Mouse (Mus musculus) gastrocnemius, adult 2 months (tissue): ENCODE measurements around the gene Trir. TPM values are rescaled to one million over a fixed set of nuclear protein-coding genes. Genes with fewer than 3 reads are reported as not detected.

Experiments
- DNase-seq: peaks from one replicate; pipeline ENCODE4 v3.0.0; 2022
- H3K27ac ChIP-seq: fragments of 200-600 bp; 2 replicates; pipeline ENCODE4 v1.8.1; 2022; ENCODE audit warnings: mild to moderate bottlenecking
- H3K4me3 ChIP-seq: fragments of 200-600 bp; 2 replicates; pipeline ENCODE4 v1.8.1; 2022; ENCODE audit warnings: mild to moderate bottlenecking, moderate library complexity
- CTCF ChIP-seq: fragments of 200-600 bp; IDR thresholded peaks from 2 replicates; pipeline ENCODE4 v1.8.1; 2022; ENCODE audit warnings: antibody characterized with exemption, mild to moderate bottlenecking, moderate library complexity
- intact Hi-C: fragments of 180-260 bp; cut with DNase I; formaldehyde crosslinking; loops from one replicate; pipeline ENCODE4 v1.15.1; 2025
- total RNA-seq, 2 experiments: library from RNA; stranded (reverse); gene quantifications; 2 replicates each; pipeline ENCODE4 v1.2.3; 2021

Gene Trir
- total RNA-seq, 2 experiments from 2014 or later, result 71.9 to 72.4 TPM

GRCm38 (mm10) chr8:85059879-85060616, 33.4 kb downstream of the Trir start, which contains the start of gene Fbxw9:
TSS of gene Fbxw9 (plus strand) at chr8:85060055.
- DNase-seq, result peak; percentile 88
- no peak for TF ChIP-seq CTCF
- H3K27ac ChIP-seq, result peak within 1 kb of the TSS; percentile 76

GRCm38 (mm10) chr8:85062603-85063002, 36.0 kb downstream of the Trir start:
- no peak for TF ChIP-seq CTCF
- intact Hi-C loops, result no loop called here
- H3K4me3 ChIP-seq, result no peak overlapping the region
- no peak overlapping the region for H3K27ac ChIP-seq
- no peak for DNase-seq

More at GRCm38 (mm10) chr8:85059879-85060616, 33.4 kb downstream of the Trir start, which contains the start of gene Fbxw9:
- peak within 1 kb of the TSS; percentile 99 for H3K4me3 ChIP-seq
- intact Hi-C loops, result no loop called here

DNA sequence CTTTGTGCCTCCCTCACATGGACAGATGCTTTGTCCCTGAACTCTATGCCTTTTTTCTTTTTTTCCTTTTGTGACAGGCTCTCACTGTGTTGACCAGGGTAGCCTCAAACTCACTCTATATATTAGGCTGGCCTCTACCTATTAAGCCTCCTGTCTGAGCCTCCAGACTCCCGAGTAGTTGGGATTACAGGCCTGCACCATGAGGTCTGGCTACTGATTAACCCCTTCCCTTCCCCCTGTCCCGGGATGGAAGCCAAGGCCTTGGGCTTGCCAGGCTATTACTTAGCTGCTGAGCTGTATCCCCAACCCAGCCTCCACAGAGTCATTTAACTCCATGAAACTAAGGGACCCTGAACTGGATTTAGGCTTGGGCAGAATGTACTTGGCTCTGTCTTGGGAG, 38.6 kb downstream of the Trir start:
- intact Hi-C loops, result no loop called here
- H3K4me3 ChIP-seq, result no peak overlapping the region
- no peak for DNase-seq
- no peak overlapping the region for H3K27ac ChIP-seq
- no peak for TF ChIP-seq CTCF

DNA sequence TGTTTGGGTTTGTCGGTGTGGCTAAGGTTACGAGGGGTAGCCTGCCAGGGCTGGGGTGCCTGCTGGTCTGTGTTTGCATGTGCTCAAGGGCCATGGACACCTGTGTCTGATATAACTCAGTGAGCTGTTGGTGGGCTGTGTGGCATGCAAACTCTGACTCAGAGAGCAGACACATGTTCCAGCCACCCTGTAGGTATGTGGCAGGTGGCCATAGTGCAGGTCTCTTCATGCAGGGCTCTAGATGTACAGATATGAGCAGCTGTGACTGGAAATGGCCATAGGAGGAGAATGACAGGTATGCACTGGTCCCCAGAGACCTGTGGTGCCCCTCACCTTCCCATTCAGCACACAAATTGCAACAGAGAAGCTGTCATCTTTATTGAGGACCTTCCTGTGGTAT, 40.5 kb downstream of the Trir start:
- intact Hi-C loops, result no loop called here
- no peak for DNase-seq
- Histone ChIP-seq H3K27ac (no peak overlapping the region), H3K4me3 (no peak overlapping the region)
- no peak for TF ChIP-seq CTCF

- H3K4me3 ChIP-seq, result no peak within 1 kb of the TSS
- no peak for DNase-seq
- no peak within 1 kb of the TSS for H3K27ac ChIP-seq
- TF ChIP-seq CTCF, result no peak
- intact Hi-C loops, result no loop called here
Observed at GRCm38 (mm10) chr8:85067982-85068381, 41.4 kb downstream of the Trir start, which contains the start of gene Gm5741. TSS of gene Gm5741 (minus strand) at chr8:85067982.

- no peak for TF ChIP-seq CTCF
Observed at GRCm38 (mm10) chr8:85071041-85071440, 44.4 kb downstream of the Trir start.

DNA sequence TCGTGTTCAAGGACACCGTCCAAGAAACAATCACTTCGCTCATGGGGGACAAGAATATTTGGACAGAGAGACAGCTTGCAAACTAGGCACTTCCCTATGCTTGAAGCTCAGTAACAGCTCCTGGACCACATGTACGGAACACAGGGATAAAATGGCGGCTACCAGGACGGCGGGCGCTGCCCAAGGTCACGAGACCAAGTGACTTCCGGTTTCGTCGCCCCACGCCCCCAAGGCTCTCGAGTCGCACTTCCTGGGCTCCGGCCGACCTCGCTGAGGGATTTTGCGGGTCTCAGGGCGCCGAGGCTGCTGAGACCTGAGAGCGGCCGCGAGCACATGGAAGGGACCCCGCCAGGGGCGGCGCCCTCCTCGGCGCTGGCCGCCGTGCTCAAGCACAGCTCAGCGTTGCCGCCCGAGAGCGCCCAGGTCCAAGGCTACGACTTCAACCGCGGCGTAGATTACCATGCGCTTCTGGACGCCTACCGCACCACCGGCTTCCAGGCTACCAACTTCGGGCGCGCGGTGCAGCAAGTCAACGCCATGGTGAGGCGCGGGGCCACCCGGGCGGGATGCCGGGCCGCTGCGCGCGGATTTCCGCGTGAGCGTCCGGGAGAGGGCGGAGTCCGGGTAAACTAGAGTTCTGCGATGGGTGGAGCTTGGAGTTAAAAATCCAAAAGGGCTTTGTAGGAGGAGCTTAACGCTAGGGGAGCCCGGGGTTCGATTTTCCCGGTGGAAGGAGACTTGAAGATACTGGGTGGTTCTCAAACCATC, 45.1 kb downstream of the Trir start, which contains the start of gene Dhps:
Dhps (plus strand) TSS at position 244 of the 768 bp plus-strand sequence.
- peak within 1 kb of the TSS; percentile 96 for H3K27ac ChIP-seq
- TF ChIP-seq CTCF, result peak; percentile 30; the same call in 1 of the 2 replicates
- intact Hi-C loops, result loop anchor here (5.0 to 10.0 kb wide), 3 partner anchors 94 to 333 kb away; partner anchors contain the start of genes Junb, Orc6 and Vps35
- peak; percentile 94 for DNase-seq
- peak within 1 kb of the TSS; percentile 94 for H3K4me3 ChIP-seq

More at GRCm38 (mm10) chr8:85071041-85071440, 44.4 kb downstream of the Trir start:
- no peak for DNase-seq
- H3K27ac ChIP-seq, result peak overlapping the region; percentile 96
- peak overlapping the region; percentile 94 for H3K4me3 ChIP-seq
- intact Hi-C loops, result loop anchor here (5.0 to 10.0 kb wide), 3 partner anchors 94 to 334 kb away; partner anchors contain the start of genes Junb, Orc6 and Vps35

DNA sequence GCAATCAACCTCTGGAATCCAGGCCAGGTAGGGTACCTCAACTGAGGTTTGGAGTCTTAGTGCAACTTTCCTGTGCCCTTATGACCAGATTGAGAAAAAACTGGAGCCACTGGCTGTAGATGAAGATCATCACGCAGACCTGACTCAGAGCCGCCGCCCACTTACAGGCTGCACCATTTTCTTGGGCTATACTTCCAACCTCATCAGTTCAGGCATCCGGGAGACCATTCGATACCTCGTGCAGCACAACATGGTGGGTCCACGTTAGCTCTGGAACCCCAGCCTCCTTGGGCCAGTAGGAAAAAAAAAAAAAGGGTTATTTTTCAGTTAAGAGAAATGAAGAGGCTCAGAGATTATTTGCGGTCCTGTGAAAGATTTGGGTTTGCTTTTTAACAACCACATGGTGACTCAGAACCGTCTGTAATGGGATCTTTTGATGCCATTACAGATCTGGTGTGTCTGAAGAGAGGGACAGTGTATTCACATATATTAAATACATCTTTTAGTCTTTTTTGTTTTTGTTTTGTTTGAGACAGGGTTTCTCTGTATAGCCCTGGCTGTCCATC, 45.8 kb downstream of the Trir start:
- peak overlapping the region; percentile 96 for H3K27ac ChIP-seq
- intact Hi-C loops, result loop anchor here (5.0 to 10.0 kb wide), 3 partner anchors 95 to 332 kb away; partner anchors contain the start of genes Junb, Orc6 and Vps35
- H3K4me3 ChIP-seq, result peak overlapping the region; percentile 94
- no peak for TF ChIP-seq CTCF
- no peak for DNase-seq

- TF ChIP-seq CTCF, result no peak
- Histone ChIP-seq H3K4me3 (no peak overlapping the region), H3K27ac (no peak overlapping the region)
- intact Hi-C loops, result loop anchor here (5.0 to 10.0 kb wide), 3 partner anchors 96 to 332 kb away; partner anchors contain the start of genes Junb, Orc6 and Vps35
- DNase-seq, result no peak
Observed at GRCm38 (mm10) chr8:85073041-85073612, 46.5 kb downstream of the Trir start.

- Histone ChIP-seq H3K4me3 (no peak overlapping the region), H3K27ac (no peak overlapping the region)
- no peak for DNase-seq
- intact Hi-C loops, result loop anchor here (5.0 to 10.0 kb wide), 3 partner anchors 97 to 331 kb away; partner anchors contain the start of genes Junb, Orc6 and Vps35
- no peak for TF ChIP-seq CTCF
Observed at GRCm38 (mm10) chr8:85074167-85074566, 47.5 kb downstream of the Trir start.

- no peak for DNase-seq
- no peak overlapping the region for H3K27ac ChIP-seq
- no peak overlapping the region for H3K4me3 ChIP-seq
- intact Hi-C loops, result loop anchor here (5.0 to 10.0 kb wide), 3 partner anchors 97 to 330 kb away; partner anchors contain the start of genes Junb, Orc6 and Vps35
- TF ChIP-seq CTCF, result no peak
Observed at GRCm38 (mm10) chr8:85074617-85075016, 48.0 kb downstream of the Trir start.

DNA sequence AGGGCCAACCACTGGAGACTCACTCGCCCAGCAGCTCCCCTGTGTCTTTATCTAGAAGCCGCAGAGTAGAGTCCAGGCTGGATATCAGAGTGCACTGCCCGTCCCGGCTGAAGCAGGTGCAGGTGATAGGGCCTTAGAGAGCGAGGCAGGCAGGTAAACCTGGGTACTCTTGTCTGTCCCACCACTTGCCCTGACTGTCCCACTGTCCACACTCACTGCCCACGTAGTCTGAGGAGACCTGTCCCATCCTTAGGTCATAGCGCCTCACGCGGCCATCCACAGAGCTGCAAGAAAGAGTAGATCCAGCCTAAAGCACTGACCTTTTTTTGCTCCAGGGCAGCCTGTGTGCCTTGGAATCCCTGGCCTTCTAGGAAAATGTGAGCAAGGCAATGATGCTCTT, 49.4 kb downstream of the Trir start:
- no peak overlapping the region for H3K27ac ChIP-seq
- no peak overlapping the region for H3K4me3 ChIP-seq
- peak; percentile 60 for DNase-seq
- TF ChIP-seq CTCF, result peak; percentile 51
- intact Hi-C loops, result loop anchor here (2.0 to 10.0 kb wide), 3 partner anchors 95 to 329 kb away; partner anchors contain the start of genes Orc6 and Vps35
